Mouse (Mus musculus) CH12.LX (cell line): Measurements from ENCODE around the gene Ick. TPM values are rescaled to one million over a fixed set of nuclear protein-coding genes. Genes with fewer than 3 reads are reported as not detected.

Experiments
- DNase-seq: peaks from one replicate; pipeline ENCODE4 v3.0.0-alpha.2; 2013; ENCODE audit errors: extremely low read depth
- H3K27ac ChIP-seq: 2 replicates; pipeline ENCODE4 v1.5.1; 2012; ENCODE audit warnings: low read depth, mild to moderate bottlenecking, control low read depth, moderate library complexity; ENCODE audit not compliant: insufficient read depth
- H3K27me3 ChIP-seq: replicated peaks from 2 replicates; pipeline ENCODE3; 2012; ENCODE audit warnings: inconsistent platforms
- H3K36me3 ChIP-seq, 2 experiments: replicated peaks in 1 of 2; 2 replicates each; pipeline versions ENCODE3 to v1.6.1; 2012; ENCODE audit warnings: inconsistent platforms in 1 of 2, low read length in 1 of 2, mild to moderate bottlenecking in 1 of 2, mixed read lengths in 1 of 2, moderate library complexity in 1 of 2; ENCODE audit not compliant: control insufficient read depth in 1 of 2, insufficient read depth in 1 of 2
- H3K4me1 ChIP-seq, 2 experiments: 2 replicates each; pipeline ENCODE4 v1.6.1; 2012; ENCODE audit warnings: inconsistent platforms in 1 of 2, moderate library complexity in 1 of 2; ENCODE audit not compliant: insufficient read depth in 2 of 2, control insufficient read depth in 1 of 2
- H3K4me2 ChIP-seq: 2 replicates; pipeline ENCODE4 v1.6.1; 2012; ENCODE audit warnings: low read depth, mild to moderate bottlenecking, control low read depth; ENCODE audit not compliant: poor library complexity, insufficient read depth, severe bottlenecking
- H3K4me3 ChIP-seq, 3 experiments: fragments of 150-350 bp in 1 of 3; sonication (generic) in 1 of 3; replicated peaks in 1 of 3; 2 replicates each; pipeline versions ENCODE3 to v1.5.1; 2011 to 2012; ENCODE audit warnings: low read depth in 2 of 3, low read length in 2 of 3, mild to moderate bottlenecking in 2 of 3, moderate library complexity in 2 of 3, control low read depth in 1 of 3, improper control_type of control experiment in 1 of 3, inconsistent platforms in 1 of 3, mixed read lengths in 1 of 3; ENCODE audit not compliant: poor library complexity in 1 of 3
- H3K79me2 ChIP-seq: replicated peaks from 2 replicates; pipeline ENCODE4 v1.6.1; 2012; ENCODE audit warnings: mild to moderate bottlenecking, moderate library complexity; ENCODE audit not compliant: control insufficient read depth, poor library complexity, insufficient read depth, severe bottlenecking; ENCODE audit errors: extremely low read depth
- H3K9ac ChIP-seq: 2 replicates; pipeline ENCODE4 v1.6.1; 2012; ENCODE audit warnings: low read depth, mild to moderate bottlenecking, control low read depth, moderate library complexity; ENCODE audit not compliant: insufficient read depth
- H3K9me3 ChIP-seq: replicated peaks from 2 replicates; pipeline ENCODE3; 2012; ENCODE audit warnings: low read length, inconsistent platforms, mixed read lengths
- CHD1 ChIP-seq: IDR thresholded peaks from 2 replicates; pipeline ENCODE4 v1.6.1; 2012; ENCODE audit warnings: low read depth, low read length, improper control_type of control experiment, inconsistent platforms
- E2F4 ChIP-seq: IDR thresholded peaks from 2 replicates; pipeline ENCODE4 v1.6.1; 2011; ENCODE audit warnings: low read depth, low read length, improper control_type of control experiment; ENCODE audit not compliant: insufficient replicate concordance
- EP300 ChIP-seq: IDR thresholded peaks from 2 replicates; pipeline ENCODE4 v1.6.1; 2011; ENCODE audit warnings: low read length, improper control_type of control experiment
- IRF4 ChIP-seq: IDR thresholded peaks from 2 replicates; pipeline ENCODE4 v1.6.1; 2014; ENCODE audit warnings: low read depth, mild to moderate bottlenecking, inconsistent platforms, low read length, improper control_type of control experiment
- JUN ChIP-seq: IDR thresholded peaks from 2 replicates; pipeline ENCODE4 v1.6.1; 2011; ENCODE audit warnings: low read depth, mild to moderate bottlenecking, low read length, improper control_type of control experiment, moderate library complexity; ENCODE audit not compliant: insufficient read depth
- JUND ChIP-seq: conservative IDR thresholded peaks from 2 replicates; pipeline ENCODE4 v1.6.1; 2011; ENCODE audit warnings: low read depth, low read length, improper control_type of control experiment
- MAFK ChIP-seq: IDR thresholded peaks from 2 replicates; pipeline ENCODE4 v1.6.1; 2011; ENCODE audit warnings: low read length, improper control_type of control experiment; ENCODE audit not compliant: insufficient replicate concordance
- MAX ChIP-seq: IDR thresholded peaks from 2 replicates; pipeline ENCODE4 v1.6.1; 2011; ENCODE audit warnings: low read length, improper control_type of control experiment
- MAZ ChIP-seq: IDR thresholded peaks from 2 replicates; pipeline ENCODE4 v1.6.1; 2012; ENCODE audit warnings: low read depth, mild to moderate bottlenecking, inconsistent platforms, low read length, improper control_type of control experiment, moderate library complexity
- MEF2A ChIP-seq: IDR thresholded peaks from 2 replicates; pipeline ENCODE4 v1.6.1; 2014; ENCODE audit warnings: low read depth, mild to moderate bottlenecking, inconsistent platforms, low read length, improper control_type of control experiment, borderline replicate concordance
- MXI1 ChIP-seq: IDR thresholded peaks from 2 replicates; pipeline ENCODE4 v1.6.1; 2011; ENCODE audit warnings: mild to moderate bottlenecking, low read depth, low read length, improper control_type of control experiment
- MYC ChIP-seq: IDR thresholded peaks from 2 replicates; pipeline ENCODE4 v1.6.1; 2011; ENCODE audit warnings: low read depth, mild to moderate bottlenecking, improper control_type of control experiment, low read length
- PAX5 ChIP-seq: IDR thresholded peaks from 2 replicates; pipeline ENCODE4 v1.6.1; 2012; ENCODE audit warnings: low read length, inconsistent platforms, mixed read lengths
- POLR2A ChIP-seq: IDR thresholded peaks from 2 replicates; pipeline ENCODE4 v1.6.1; 2011; ENCODE audit warnings: low read depth, mild to moderate bottlenecking, improper control_type of control experiment, low read length
- RAD21 ChIP-seq: IDR thresholded peaks from 2 replicates; pipeline ENCODE4 v1.6.1; 2011; ENCODE audit warnings: low read depth, mild to moderate bottlenecking, low read length, improper control_type of control experiment, moderate library complexity
- RCOR1 ChIP-seq: conservative IDR thresholded peaks from 2 replicates; pipeline ENCODE4 v1.6.1; 2012; ENCODE audit warnings: low read depth, mild to moderate bottlenecking, inconsistent platforms, low read length, improper control_type of control experiment
- SMC3 ChIP-seq: IDR thresholded peaks from 2 replicates; pipeline ENCODE4 v1.6.1; 2011; ENCODE audit warnings: low read depth, low read length, improper control_type of control experiment
- TBP ChIP-seq: conservative IDR thresholded peaks from 2 replicates; pipeline ENCODE4 v1.6.1; 2011; ENCODE audit warnings: low read depth, low read length, improper control_type of control experiment
- TCF12 ChIP-seq: IDR thresholded peaks from 2 replicates; pipeline ENCODE4 v1.6.1; 2014; ENCODE audit warnings: low read depth, mild to moderate bottlenecking, inconsistent platforms, low read length, improper control_type of control experiment
- UBTF ChIP-seq: IDR thresholded peaks from 2 replicates; pipeline ENCODE4 v1.6.1; 2012; ENCODE audit warnings: low read depth, mild to moderate bottlenecking, inconsistent platforms, low read length, improper control_type of control experiment, moderate library complexity
- USF2 ChIP-seq: conservative IDR thresholded peaks from 2 replicates; pipeline ENCODE4 v1.6.1; 2011; ENCODE audit warnings: low read depth, low read length, improper control_type of control experiment
- ZC3H11A ChIP-seq: IDR thresholded peaks from 2 replicates; pipeline ENCODE4 v1.6.1; 2012; ENCODE audit warnings: low read depth, mild to moderate bottlenecking, inconsistent platforms, low read length, improper control_type of control experiment
- ZMIZ1 ChIP-seq: IDR thresholded peaks from 2 replicates; pipeline ENCODE4 v1.6.1; 2012; ENCODE audit warnings: low read depth, mild to moderate bottlenecking, inconsistent platforms, low read length, improper control_type of control experiment
- ZNF384 ChIP-seq: IDR thresholded peaks from 2 replicates; pipeline ENCODE4 v1.6.1; 2012; ENCODE audit warnings: low read depth, low read length, improper control_type of control experiment, inconsistent platforms
- dilution Hi-C: fragments of 300-500 bp; cut with MboI; formaldehyde crosslinking; loops from 2 replicates; pipeline ENCODE4 v1.14.3; 2020; ENCODE audit warnings: low sequenced_read_pairs; ENCODE audit not compliant: extremely low pct_unique_long_range_greater_than_20kb, extremely low pct_ligation_motif_present
- in situ Hi-C: fragments of 300-500 bp; cut with MboI; formaldehyde crosslinking; loops from 3 replicates; pipeline ENCODE4 v1.14.3; 2019; ENCODE audit warnings: low sequenced_read_pairs, low pct_ligation_motif_present, low pct_unique_long_range_greater_than_20kb, mixed read lengths
- polyA plus RNA-seq: library from polyadenylated mRNA; unstranded; fragments of >175 nt; gene quantifications from 2 replicates; pipeline ENCODE4 v1.2.1, GENCODE M21; 2012; ENCODE audit warnings: low read depth; ENCODE audit not compliant: insufficient read length
- total RNA-seq, 2 experiments: library from RNA; depleted of rRNA; stranded (reverse); fragments of 300-350 nt in 1 of 2; fragments of >200 nt in 1 of 2; gene quantifications; 2 replicates each; pipeline ENCODE4 v1.2.3; 2012 to 2014

The Ick gene
- total and polyA plus RNA-seq, 3 experiments = 4.5 to 7.1 (median 4.8) TPM

GRCm38 (mm10) chr9:78126007-78126406 is 17.0 kb downstream of the Ick start:
- in situ Hi-C loops (no loop called here), dilution Hi-C loops (no loop called here)
- H3K27me3 ChIP-seq = no peaks in the 10 kb centered on the region
- H3K9ac ChIP-seq = no peak overlapping the region
- DNase-seq = no peak
- H3K36me3 ChIP-seq = peaks cover 0 to 7% of the 10 kb centered on the region in 2 experiments
- H3K4me2 ChIP-seq = no peak overlapping the region
- TF ChIP-seq POLR2A = no peak
- no peak for TF ChIP-seq JUN
- no peak for TF ChIP-seq MAX
- no peak for TF ChIP-seq PAX5
- TF ChIP-seq IRF4 = no peak
- no peak for TF ChIP-seq SMC3
- no peak for TF ChIP-seq MAFK
- H3K4me3 ChIP-seq = no peak overlapping the region
- H3K27ac ChIP-seq = no peak overlapping the region
- H3K4me1 ChIP-seq = peaks cover 0 to 15% of the 10 kb centered on the region in 2 experiments; a peak in 2 of 4 replicates
- H3K9me3 ChIP-seq = no peaks in the 10 kb centered on the region
- H3K79me2 ChIP-seq = no peaks in the 10 kb centered on the region

GRCm38 (mm10) chr9:78126643-78127042 is 17.7 kb downstream of the Ick start:
- no peak for DNase-seq
- in situ Hi-C loops (no loop called here), dilution Hi-C loops (no loop called here)
- no peak for TF ChIP-seq RCOR1
- TF ChIP-seq EP300 = no peak
- Histone ChIP-seq H3K4me1 (peaks cover 0 to 15% of the 10 kb centered on the region in 2 experiments; a peak in 2 of 4 replicates), H3K9me3 (no peaks in the 10 kb centered on the region), H3K79me2 (no peaks in the 10 kb centered on the region), H3K36me3 (peaks cover 0 to 11% of the 10 kb centered on the region in 2 experiments), H3K4me3 (no peak overlapping the region), H3K9ac (no peak overlapping the region), H3K27ac (no peak overlapping the region), H3K4me2 (no peak overlapping the region), H3K27me3 (no peaks in the 10 kb centered on the region)

GRCm38 (mm10) chr9:78135658-78136057 is 26.7 kb downstream of the Ick start:
- H3K4me2 ChIP-seq = no peak overlapping the region
- no peaks in the 10 kb centered on the region for H3K27me3 ChIP-seq
- no peak overlapping the region for H3K27ac ChIP-seq
- H3K9me3 ChIP-seq = no peaks in the 10 kb centered on the region
- H3K79me2 ChIP-seq = no peaks in the 10 kb centered on the region
- in situ Hi-C loops (no loop called here), dilution Hi-C loops (no loop called here)
- H3K4me1 ChIP-seq = peaks cover 0 to 21% of the 10 kb centered on the region in 2 experiments; a peak in 2 of 4 replicates
- H3K4me3 ChIP-seq = no peak overlapping the region
- TF ChIP-seq CHD1 (no peak), JUND (no peak), ZNF384 (no peak), USF2 (no peak), MAFK (no peak), MAX (no peak), ZMIZ1 (no peak), RAD21 (no peak), TCF12 (no peak), E2F4 (no peak), MAZ (no peak), POLR2A (no peak), TBP (no peak), MYC (no peak), MEF2A (no peak), UBTF (no peak), MXI1 (no peak), ZC3H11A (no peak)
- peaks cover 12 to 35% of the 10 kb centered on the region in 2 experiments for H3K36me3 ChIP-seq
- H3K9ac ChIP-seq = no peak overlapping the region
- DNase-seq = no peak
